Mouse (Mus musculus) bone marrow, adult 2 months (tissue): ENCODE data around the gene Ier5l. TPM values are rescaled to one million over a fixed set of nuclear protein-coding genes. Genes with fewer than 3 reads are reported as not detected.
A peak's percentile ranks its signal among the peaks of the same experiment; 100 is the strongest.

Experiments
- H3K27ac ChIP-seq: fragments of 200-500 bp; 2 replicates; pipeline ENCODE4 v1.5.1; 2012; ENCODE audit warnings: low read depth, mild to moderate bottlenecking, control low read depth, inconsistent platforms, low read length; ENCODE audit not compliant: control insufficient read depth, poor library complexity, insufficient read depth
- H3K4me1 ChIP-seq: fragments of 200-500 bp; 2 replicates; pipeline ENCODE4 v1.6.1; 2011; ENCODE audit warnings: low read length; ENCODE audit not compliant: control insufficient read depth, insufficient read depth
- H3K4me3 ChIP-seq: fragments of 200-500 bp; replicated peaks from 2 replicates; pipeline ENCODE3; 2011; ENCODE audit warnings: mild to moderate bottlenecking, low read depth, low read length, control low read depth; ENCODE audit not compliant: control insufficient read depth
- CTCF ChIP-seq: fragments of 200-500 bp; IDR thresholded peaks from 2 replicates; pipeline ENCODE4 v1.5.1; 2011; ENCODE audit warnings: low read length, control low read depth; ENCODE audit not compliant: control insufficient read depth, insufficient read depth
- POLR2A ChIP-seq: fragments of 200-500 bp; IDR thresholded peaks from 2 replicates; pipeline ENCODE4 v1.6.1; 2011; ENCODE audit warnings: low read depth, mild to moderate bottlenecking, control low read depth, low read length, borderline replicate concordance; ENCODE audit not compliant: control insufficient read depth
- WGBS: fragments of 180-500 bp; shearing (Covaris S2); methylation state at CpG from one replicate; pipeline ENCODE4 v1.1.7; 2018; 5-methylcytosine and 5-hydroxymethylcytosine counted together
- polyA plus RNA-seq: library from polyadenylated mRNA; stranded (reverse); fragments of >200 nt; gene quantifications from 2 replicates; pipeline ENCODE4 v1.2.4, GENCODE M21; 2011; ENCODE audit warnings: low replicate concordance; ENCODE audit not compliant: missing spikeins, insufficient read depth, insufficient read length

Gene Ier5l
- polyA plus RNA-seq, 1 experiment = 1.1 TPM

DNA sequence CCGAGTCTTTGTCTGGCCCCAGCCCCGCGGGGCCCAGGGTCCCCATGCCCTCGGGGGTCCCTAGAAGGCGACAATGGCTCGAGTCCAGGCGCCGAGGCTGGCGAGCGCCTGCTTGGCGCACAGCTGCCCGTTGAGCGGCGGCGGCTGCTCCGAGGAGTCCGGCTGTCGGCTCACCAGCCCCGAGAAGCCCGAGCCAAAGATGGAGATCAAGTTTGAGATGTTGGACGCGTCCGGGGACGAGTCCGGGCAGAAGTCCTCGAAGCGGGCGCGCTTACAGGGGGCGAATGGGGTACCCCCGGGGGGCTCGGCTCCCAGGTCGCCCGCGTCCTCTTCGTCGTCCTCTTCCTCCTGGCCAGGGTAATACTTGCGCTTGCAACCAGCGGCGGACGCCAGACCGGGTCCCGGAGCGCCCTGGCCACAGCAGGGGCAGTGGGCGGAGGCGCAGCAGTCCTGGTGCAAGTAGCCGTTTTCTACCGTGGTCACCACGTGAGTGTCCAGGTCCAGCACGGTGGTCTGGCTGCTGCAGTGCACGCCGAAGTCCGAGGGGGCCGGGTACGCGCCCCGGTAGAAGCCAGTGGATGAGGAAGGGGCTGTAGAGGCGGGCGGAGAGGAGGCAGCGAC is 1.2 kb downstream of the Ier5l start:
- Histone ChIP-seq H3K4me1 (no peaks in the 10 kb centered on the region), H3K4me3 (peak overlapping the region; percentile 58), H3K27ac (peak overlapping the region; percentile 24; the same call in 1 of the 2 replicates)
- no peak for TF ChIP-seq CTCF
- TF ChIP-seq POLR2A = no peak
- under 1% methylated on average over 60 of the region's 60 CpGs for whole genome bisulfite sequencing

DNA sequence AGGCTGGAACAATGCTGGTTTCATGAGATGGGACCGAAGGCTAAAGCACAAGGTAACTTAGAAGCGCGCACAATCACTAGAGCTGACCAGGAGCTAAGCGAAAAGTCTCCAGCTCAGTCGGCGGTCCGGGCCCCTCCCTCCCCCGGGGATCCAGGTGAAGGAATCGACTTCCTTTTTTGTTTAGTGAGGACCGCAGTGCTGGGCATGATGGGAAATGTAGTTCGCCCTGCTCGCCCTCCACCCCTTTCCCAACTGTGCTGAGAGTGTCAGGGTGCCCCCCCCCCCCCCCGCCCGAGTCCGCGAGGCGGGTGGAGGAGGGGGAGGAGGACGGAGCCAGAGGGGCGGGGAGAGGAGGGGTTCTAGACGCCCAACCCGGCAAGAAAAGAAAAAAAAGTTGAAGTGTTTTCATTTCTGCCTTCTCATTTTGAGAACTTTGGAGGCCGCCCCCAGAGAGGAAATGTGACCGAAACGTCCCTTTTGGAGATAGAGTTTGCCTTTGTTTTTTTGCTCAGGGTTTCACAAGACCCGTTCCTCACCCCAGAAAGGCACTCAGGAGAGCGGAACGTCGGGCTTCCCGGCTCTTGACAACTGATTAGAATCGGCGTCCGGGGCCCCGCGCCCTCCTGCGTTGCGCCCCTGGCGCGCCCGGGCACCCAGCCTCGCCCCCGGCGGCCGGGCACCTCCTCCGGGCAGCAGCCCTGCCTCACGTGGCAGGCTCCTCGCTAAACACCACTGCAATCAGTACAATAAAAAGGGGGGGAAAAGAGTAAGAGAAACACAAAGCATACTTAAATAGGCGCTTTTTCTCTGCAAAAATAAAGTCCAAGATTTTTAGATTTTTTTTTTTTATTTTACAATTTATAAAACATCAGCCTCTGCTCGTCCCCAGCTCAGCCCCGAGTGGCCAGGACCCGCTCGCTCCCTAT is 2.0 kb downstream of the Ier5l start:
- Histone ChIP-seq H3K27ac (peak overlapping the region; percentile 44), H3K4me1 (no peaks in the 10 kb centered on the region), H3K4me3 (peak overlapping the region; percentile 58)
- no peak for TF ChIP-seq CTCF
- TF ChIP-seq POLR2A = no peak
- under 1% methylated on average over 46 of the region's 51 CpGs for WGBS

DNA sequence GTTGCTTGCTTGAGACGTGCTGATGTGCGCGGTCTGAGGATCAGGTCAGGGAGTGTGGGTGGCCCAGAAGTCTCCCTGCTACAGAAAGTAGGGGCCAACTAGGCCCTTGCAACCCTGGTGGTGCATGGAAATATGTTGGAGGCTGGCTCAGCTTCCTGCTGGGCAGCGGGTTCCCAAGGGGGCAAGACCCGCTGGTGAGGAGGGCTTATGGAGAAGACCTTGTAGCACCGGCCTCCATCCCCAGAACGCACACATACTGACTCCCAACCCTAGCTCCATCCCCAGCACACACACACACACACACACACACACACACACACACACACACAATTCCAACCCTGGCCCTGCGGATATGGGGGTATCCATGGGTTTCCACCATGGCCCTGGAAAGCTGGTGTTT is 3.0 kb downstream of the Ier5l start:
- WGBS = 70% methylated on average over 8 of the region's 8 CpGs
- no peak overlapping the region; the same call in 1 of the 2 replicates for H3K27ac ChIP-seq
- no peak overlapping the region for H3K4me3 ChIP-seq
- H3K4me1 ChIP-seq = no peaks in the 10 kb centered on the region
- TF ChIP-seq CTCF (no peak), POLR2A (no peak)

DNA sequence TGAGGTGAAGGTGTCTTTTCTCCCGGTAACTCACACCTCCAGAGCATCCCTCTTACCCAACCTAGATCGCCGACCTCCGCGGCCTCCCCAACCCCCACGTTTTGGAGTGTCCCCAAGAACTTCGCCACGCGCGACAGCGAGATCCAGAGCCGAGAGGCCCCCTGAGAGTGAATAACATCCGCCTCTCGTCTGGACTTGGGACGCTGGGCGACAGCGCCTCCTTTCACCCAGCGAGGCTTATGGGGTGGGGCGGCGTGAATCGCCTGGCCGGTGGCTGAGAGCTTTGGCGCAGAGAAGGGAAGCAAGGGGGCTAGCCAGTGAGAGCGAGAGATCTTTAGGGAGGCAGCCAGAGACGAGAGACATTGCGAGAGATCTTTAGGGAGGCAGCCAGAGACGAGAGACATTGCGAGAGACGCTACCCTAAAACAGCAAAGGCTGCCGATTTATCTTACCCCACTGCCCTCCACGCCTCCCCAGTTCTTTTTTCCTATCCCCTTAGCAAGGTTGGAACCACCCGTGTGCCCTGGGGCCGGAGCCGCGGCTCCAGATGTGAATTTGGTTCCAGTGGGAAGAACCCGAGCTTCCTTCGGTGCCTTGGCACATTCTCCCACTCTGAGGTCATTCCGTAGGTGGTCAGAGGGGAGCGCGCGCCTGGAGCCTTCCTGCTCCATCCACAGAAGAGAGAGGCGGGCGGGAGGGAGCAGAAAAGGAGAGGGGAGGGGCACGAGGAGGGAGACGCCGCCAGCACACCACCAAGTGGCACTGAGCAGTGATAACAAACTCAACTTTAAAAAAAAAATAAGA is 3.7 kb downstream of the Ier5l start:
- Histone ChIP-seq H3K4me3 (no peak overlapping the region), H3K27ac (no peak overlapping the region), H3K4me1 (no peaks in the 10 kb centered on the region)
- TF ChIP-seq CTCF (no peak), POLR2A (no peak)
- WGBS = under 1% methylated on average over 46 of the region's 46 CpGs

DNA sequence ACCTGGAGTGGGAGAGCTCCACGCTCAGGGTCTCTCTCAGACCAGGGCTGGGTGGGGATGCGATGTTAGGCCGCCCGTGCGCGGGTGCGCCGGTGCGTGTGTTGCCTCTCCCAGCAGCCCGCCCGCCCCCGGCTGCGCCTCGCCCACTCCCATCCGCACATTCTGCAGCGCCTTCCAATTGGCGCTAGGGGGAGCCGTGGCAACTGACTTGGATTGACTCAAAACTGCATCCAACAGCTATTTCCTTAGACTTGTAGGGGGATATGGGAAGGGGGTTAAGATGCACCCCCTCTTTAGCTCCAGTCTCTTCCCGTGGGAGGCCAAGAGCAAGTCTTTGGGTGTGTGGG is 4.2 kb downstream of the Ier5l start:
- no peak overlapping the region for H3K4me3 ChIP-seq
- TF ChIP-seq POLR2A (no peak), CTCF (peak; percentile 53)
- WGBS = under 1% methylated on average over 19 of the region's 19 CpGs
- no peaks in the 10 kb centered on the region for H3K4me1 ChIP-seq
- no peak overlapping the region for H3K27ac ChIP-seq

DNA sequence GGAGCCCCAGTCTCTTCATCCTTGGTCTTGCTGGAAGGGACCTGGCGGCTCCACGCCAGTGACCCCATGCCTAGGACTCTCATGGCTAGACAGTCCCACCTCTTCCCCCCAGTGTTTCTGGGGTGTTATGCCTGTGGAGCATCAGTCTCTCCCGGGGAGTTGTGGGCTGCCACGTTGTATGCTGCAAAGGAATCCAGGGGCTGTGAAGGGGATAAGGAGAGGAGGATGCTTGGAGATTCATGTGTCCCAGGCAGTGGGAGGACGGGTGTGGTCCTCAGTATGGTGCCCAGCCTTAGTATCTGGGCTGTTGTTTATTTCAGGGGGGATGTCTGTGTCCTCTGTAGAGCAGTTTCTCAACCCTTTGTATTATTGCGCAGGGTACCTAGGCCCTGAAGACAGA is 5.0 kb downstream of the Ier5l start:
- Histone ChIP-seq H3K4me1 (no peaks in the 10 kb centered on the region), H3K27ac (no peak overlapping the region), H3K4me3 (no peak overlapping the region)
- WGBS = 70% methylated on average over 6 of the region's 6 CpGs
- TF ChIP-seq POLR2A (no peak), CTCF (no peak)

DNA sequence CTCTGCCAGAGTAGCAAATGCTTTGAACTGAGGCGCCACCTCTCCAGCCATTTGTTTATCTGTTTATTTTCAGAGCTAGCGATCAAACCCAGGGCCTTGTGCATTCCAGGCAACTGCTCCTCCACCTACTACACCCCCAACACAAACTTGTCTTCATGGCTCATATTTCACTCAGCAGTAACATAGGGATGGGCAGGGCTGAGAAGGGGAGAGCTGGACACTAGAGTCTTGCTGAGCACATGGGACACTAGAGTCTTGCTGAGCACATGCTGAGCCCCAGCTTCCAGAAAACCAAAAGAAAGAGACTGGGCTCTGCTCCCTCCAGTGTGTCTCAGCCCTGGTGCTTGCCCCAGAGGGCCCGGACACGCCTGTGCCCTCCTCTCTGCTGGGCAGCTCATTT is 7.2 kb downstream of the Ier5l start:
- Histone ChIP-seq H3K4me1 (no peaks in the 10 kb centered on the region), H3K4me3 (no peak overlapping the region), H3K27ac (no peak overlapping the region)
- WGBS = 87% methylated on average over 4 of the region's 4 CpGs
- no peak for TF ChIP-seq CTCF
- no peak for TF ChIP-seq POLR2A

DNA sequence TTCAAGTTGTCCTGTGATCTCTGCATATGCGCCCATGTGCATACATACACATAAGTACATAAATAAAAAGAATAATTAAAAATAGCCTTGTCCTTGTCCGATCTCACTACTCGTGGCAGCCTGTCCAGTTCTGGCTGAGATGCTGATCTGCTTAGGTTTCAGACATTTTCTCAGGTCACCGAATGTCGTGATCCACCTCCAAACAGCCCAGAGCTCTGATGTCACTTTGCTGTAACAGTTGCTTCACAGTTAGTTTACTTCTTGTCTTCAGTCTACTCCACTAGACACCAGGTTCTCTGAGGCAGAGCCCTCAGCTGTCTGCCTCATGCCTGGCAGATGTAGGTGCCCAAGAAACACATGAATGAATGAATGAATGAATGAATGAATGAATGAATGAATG is 9.6 kb downstream of the Ier5l start:
- Histone ChIP-seq H3K4me3 (peak overlapping the region; percentile 57), H3K4me1 (no peaks in the 10 kb centered on the region), H3K27ac (no peak overlapping the region)
- 30% methylated on average over 5 of the region's 5 CpGs for WGBS
- TF ChIP-seq POLR2A (no peak), CTCF (no peak)

DNA sequence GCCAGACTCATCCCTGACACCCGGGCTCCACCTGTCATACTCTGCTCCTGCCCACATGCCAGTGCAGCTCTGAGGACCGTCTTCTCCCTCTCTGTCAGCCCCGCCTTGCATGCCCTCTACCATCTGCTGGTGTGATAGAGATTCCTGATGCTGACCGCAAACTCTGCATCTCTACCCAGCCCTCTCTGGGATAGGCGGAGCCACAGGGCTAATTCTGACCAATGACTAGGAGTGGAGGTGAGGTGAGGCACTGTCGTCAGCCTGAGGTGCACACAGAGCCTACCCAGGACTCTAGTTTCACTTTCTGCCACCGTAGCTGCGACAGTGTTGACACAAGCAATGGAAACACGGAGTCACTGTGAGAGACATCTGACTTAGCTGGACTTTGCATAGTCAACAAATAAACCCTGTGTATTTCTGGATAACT is 10.1 kb downstream of the Ier5l start:
- Histone ChIP-seq H3K4me3 (peak overlapping the region; percentile 57), H3K27ac (no peak overlapping the region), H3K4me1 (no peaks in the 10 kb centered on the region)
- under 1% methylated on average over 9 of the region's 9 CpGs for WGBS
- TF ChIP-seq POLR2A (no peak), CTCF (no peak)
